Mouse (Mus musculus): ENCODE results near the gene Trip4. TPM values are rescaled to one million over a fixed set of nuclear protein-coding genes. Genes with fewer than 3 reads are reported as not detected.
"Not testable (repeated sequence)": the region's sequence is repeated elsewhere in the genome, so short reads cannot be mapped to it uniquely, and the experiment has no call there.

Gene Trip4
- total RNA-seq, 2 experiments from 2014 or later, result 15.1 to 18.4 TPM

DNA sequence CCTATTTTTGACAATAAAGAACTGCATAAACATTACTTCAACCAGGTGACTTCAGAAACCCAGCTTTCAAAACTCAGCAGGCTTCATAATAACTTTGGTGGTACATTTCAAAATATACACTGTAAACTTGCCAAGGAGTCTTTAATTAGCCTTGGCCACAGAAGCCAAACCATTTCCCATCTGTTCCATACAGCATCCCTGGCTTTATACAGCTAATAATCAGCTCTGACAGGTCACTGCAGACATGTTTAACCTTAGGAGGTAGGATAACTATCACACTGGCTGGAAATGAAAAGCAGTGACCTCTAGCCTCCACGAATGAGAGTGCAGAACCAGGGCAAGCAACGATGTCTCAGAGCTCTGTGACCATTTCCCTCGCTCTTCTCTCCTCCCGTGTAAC lies 108.8 kb downstream of the Trip4 start:
- ATAC-seq (replicated peaks; ENCODE audit: poor library complexity), result no peak

DNA sequence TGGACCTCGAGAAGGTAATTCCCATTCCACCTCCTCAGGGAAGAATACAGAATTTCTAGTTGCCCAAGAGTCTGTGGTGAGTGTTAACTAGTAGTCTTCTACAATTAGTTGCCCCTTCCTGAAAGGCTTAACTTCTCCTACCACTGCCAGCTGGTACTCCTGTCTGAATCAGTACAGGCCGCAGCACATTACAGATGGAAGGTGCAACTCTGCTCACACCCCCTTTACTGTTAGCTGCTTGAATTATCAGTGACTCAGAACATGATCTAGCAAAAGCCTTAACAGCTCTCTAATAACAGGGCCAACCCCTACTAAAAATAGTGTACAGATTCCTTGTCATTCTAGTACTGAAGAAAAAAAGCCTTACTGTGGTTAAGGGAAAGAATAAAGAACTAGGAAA lies 112.9 kb downstream of the Trip4 start:
- no peak for ATAC-seq (replicated peaks; ENCODE audit: poor library complexity)

DNA sequence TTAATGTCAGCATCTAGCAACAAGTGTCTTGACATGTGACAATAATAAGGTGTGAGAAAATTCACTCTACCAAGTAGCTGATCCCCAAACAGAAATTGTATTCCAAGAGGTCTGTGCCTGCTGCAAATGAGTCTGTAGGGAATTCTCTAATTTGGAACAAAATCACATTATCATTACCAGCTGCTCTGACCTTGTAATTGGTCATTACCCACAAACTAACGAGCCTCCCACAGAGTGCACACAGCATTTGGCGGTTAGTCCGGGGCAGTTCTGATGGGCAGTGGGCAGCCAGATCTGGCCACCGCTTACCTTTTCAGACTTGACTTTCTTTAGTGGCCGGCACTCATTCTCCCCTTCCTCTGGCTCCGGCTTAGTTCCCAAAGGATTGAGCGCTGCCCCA lies 114.3 kb downstream of the Trip4 start:
- no peak for ATAC-seq (replicated peaks; ENCODE audit: poor library complexity)

DNA sequence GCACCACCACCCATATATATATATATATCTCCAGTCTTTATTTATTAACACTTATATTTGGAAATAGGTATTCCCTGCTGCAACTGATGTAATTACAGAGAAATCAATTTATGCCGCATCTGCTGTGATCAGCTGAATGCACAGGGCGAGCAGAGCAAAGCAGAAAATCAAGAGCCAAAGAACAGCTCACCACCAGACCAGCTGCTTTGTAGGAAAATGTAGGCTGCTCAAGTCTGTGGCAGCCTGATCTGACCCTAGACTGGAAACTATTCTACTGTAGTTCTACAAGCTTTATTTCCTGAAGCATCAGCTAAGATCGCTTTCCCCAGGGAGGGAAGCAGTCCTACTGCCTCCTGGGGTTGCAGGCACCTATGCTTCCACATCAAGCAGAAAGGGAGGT lies 115.1 kb downstream of the Trip4 start:
- ATAC-seq (replicated peaks; ENCODE audit: poor library complexity), result no peak

DNA sequence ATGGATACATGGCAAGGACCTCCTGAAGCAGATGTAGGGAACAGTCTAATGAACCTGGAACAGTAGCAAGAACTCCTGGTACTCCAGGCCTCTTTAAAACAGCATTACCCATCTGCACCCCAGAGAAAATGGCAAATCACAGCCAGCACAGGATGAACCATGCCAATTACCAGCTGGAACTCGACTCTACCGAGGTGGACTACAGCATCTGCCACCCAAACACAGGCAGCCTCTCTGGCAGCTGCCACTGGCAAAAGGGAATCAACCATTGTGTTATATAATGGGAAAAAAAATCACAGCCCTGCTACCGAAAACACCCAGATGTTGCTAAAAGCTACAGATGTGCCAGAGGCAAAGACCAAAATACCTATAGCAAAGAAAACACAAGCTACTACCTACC lies 115.5 kb downstream of the Trip4 start:
- ATAC-seq (replicated peaks; ENCODE audit: poor library complexity), result no peak

DNA sequence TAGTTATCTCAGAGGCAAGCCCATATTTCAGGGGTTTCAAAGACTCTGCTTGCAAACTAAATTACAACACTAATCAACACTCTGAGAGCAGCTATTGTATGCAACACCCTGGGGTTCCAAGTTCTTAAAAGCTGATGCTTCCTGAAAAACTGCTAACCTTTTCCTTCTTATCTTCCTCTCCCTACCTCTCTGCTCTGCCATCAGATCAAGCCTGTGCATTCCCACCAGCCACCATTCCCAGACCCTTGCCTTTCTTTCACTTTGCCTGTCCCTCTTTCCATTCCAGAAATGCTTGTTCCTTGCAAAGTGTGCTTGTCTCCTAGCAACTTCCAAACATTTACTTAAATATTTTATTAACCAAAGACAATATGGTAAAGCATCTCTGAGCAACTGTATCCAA lies 116.7 kb downstream of the Trip4 start:
- ATAC-seq (replicated peaks; ENCODE audit: poor library complexity), result no peak

DNA sequence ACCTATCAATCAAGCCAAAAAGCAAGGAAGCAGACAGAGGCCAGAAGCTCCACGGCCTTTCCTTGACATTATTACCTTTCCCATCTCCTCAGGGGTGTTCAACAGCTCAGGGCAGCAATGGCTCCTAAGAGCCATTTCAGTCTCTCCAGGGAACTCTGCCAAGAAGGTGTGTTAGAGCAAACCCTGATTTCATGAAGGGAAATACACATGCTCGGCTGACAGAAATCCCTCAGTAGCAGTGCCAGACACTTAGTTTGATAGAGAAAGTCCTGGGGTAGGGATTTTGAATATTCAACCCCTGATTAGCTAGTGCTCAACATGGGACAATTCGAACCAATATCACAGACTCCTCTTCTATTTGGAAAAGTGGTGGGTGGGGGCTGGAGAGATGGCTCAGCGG lies 117.5 kb downstream of the Trip4 start:
- ATAC-seq (replicated peaks; ENCODE audit: poor library complexity), result no peak

DNA sequence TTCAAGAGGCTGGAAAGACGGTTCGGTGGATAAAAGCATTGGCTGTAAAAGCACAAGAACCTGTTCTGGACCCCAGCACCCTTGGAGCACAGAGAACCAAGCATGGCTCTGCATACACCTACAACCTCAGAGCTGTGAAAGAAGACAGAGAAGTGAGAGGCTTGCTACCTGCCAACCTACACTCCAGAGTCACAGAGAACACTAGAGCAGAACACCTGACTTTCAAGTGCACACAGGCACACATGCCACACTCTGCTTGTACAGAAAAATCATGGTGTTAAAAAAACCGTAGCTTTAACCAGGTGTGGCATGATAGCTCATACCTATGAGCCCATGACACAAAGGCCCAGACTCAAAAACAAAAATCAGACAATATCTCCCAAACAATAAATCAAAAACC lies 118.8 kb downstream of the Trip4 start:
- ATAC-seq (replicated peaks; ENCODE audit: poor library complexity), result no peak

DNA sequence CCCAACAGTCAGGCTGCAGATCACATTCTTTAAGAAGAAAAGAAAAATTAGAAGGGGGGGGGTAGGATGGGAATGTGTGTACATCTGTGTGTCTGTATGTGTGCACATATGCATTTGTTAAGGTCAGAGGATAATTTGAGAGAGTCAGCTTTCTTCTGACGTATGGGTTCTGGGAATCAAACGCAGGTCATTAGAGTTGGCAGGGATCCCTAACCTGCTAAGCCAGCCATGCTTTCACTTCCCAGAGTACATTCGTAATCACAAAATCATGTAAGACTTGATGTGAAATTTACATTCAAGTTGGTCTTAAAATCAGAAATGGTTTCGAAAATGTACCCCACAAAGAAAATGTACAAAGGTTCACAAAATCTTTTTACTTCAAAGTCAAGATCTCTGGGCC lies 120.0 kb downstream of the Trip4 start:
- no peak for ATAC-seq (replicated peaks; ENCODE audit: poor library complexity)

DNA sequence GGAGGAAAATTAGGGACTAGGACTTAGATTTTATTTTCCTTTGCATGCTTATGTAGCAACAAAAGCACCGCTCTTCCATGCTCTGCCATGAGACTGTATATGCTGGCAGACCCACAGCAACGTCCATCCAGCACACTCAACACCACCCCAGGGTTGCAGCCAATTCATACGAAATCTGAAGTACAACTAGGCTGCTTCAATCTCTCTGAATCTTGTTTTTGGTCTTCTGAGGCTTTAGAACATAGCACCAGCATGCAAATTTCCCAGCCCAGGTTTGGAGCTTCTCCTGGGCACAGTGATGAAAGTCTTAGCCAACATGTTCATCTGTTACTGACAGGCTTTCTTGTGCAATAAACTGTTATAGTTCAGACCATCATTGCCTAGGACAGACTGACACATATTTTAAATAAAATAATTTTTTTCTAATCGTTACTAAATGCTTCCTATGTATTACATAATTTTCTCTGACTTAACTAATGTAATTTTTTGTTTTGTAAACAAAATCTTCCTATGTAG lies 120.7 kb downstream of the Trip4 start:
- peak; percentile 25; the same call in 1 of the 2 replicates for ATAC-seq (replicated peaks; ENCODE audit: poor library complexity)

DNA sequence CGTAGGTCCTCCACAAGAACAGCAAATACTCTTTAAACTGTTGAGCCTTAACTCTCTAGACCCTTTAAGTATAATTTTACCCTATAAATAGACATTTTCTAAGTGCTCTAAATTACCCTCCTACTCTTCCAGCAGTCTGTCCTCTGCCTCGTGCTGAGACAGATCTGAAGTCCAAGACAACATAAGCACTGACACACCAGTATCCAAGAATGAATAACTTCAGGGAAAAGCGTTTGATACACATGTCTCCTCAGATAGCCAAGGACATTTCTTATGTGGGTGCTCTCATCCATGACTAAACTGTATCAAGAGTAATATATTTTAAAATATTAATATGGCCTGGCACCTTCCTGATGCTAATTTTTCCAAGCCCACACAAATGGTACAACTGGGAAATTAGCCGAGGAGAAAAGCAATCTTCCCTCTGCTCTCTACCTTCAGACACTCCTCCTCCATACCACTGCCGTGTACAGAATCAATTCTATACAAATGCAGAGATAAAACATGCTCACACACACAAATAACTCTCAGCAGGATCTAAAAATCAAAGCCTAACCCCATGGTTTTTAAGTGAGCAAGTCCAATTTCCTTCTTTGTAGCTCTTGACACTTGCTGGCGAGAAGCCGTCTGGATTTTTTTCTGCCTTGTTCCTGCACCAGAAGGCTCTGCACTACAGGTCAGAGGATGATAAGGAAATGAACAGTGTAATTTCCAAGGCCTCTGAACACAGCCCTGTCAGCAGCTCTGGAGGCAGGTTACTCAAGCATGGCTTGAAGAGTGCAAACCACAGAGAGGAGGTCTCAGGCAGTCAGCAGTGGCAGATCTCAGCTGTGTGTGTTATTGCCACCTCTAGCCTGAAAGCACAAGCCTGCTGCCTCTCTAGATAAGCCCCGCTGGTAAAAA lies 121.5 kb downstream of the Trip4 start:
- ATAC-seq (replicated peaks; ENCODE audit: poor library complexity), result peak; percentile 90

DNA sequence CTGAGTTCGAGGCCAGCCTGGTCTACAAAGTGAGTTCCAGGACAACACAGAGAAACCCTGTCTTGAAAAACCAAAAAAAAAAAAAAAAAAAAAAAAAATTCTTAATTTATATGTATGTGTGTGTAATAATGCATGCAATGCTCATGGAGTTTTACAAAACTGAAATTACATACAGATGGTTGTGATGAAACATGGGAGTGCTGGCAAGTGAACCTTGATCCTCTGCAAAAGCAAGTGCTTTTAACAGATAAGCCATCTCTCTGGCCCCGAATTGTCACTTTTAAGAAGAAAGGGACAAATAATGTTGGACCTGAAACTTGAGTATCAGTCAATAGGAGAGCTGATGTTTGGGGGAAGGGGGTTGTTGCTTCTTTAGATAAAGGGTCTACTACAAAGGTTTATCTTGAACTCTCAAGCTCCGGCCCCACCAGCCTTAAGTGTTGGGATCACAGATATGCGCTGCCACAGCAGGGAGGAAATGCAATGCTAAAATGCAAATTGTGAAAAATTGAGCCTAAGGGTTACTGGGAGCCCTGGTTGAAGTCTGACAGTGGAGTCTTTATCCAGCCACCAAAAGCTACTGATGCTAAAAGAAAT lies 122.7 kb downstream of the Trip4 start:
- peak; percentile 62 for ATAC-seq (replicated peaks; ENCODE audit: poor library complexity)

DNA sequence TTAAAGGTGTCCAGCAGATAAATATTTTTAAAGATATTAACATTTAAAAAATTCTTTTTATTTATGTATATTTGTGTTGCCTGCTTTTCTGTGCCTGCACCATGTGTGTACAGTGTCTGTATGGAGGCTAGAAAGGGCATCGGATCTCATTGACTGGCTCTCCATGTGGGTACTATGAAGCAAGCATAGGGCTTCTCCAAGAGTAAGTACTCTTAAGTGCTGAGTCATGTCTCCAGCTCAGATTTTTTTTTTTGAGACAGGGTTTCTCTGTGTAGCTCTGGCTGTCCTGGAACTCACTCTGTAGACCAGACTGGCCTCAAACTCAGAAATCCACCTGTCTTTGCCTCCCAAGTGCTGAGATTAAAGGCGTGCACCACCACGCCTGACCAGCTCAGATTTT lies 129.0 kb downstream of the Trip4 start:
- ATAC-seq (replicated peaks; ENCODE audit: poor library complexity), result not testable (repeated sequence)

Other genes starting within 250 kb of the Trip4 start
- gene Oaz2, start 240.8 kb downstream of the Trip4 start, total RNA-seq (2015), result 8.3 and 15.7 TPM in 2 replicates
- 34.4 and 37.3 TPM in 2 replicates for gene Oaz2, start 240.8 kb downstream of the Trip4 start, total RNA-seq (2017)
- 22.6 and 23.3 TPM in 2 replicates for gene Zfp609, start 81.2 kb downstream of the Trip4 start, total RNA-seq (2015)
- gene Zfp609, start 81.2 kb downstream of the Trip4 start, total RNA-seq (2017), result 5.5 and 6.8 TPM in 2 replicates
- 90.5 and 107 TPM in 2 replicates for gene Pclaf, start 18.6 kb downstream of the Trip4 start, total RNA-seq (2015)
- 256 and 269 TPM in 2 replicates for gene Pclaf, start 18.6 kb downstream of the Trip4 start, total RNA-seq (2017)
- 18.9 and 26.5 TPM in 2 replicates for gene Csnk1g1, start 130 bp upstream of the Trip4 start, total RNA-seq (2015)
- gene Csnk1g1, start 130 bp upstream of the Trip4 start, total RNA-seq (2017), result 8.7 and 15.6 TPM in 2 replicates
- gene Ppib, start 151.4 kb upstream of the Trip4 start, total RNA-seq (2015), result 466 and 518 TPM in 2 replicates
- 761 and 799 TPM in 2 replicates for gene Ppib, start 151.4 kb upstream of the Trip4 start, total RNA-seq (2017)
- 0.17 and 0.37 TPM in 2 replicates for gene Snx22, start 160.9 kb upstream of the Trip4 start, total RNA-seq (2015)
- gene Snx22, start 160.9 kb upstream of the Trip4 start, total RNA-seq (2017), result 0.81 and 0.96 TPM in 2 replicates
- gene Snx1, start 217.8 kb upstream of the Trip4 start, total RNA-seq (2015), result 54.4 and 54.8 TPM in 2 replicates
- gene Snx1, start 217.8 kb upstream of the Trip4 start, total RNA-seq (2017), result 104 and 107 TPM in 2 replicates
- 306 and 323 TPM in 2 replicates for gene Ciao2a, start 217.8 kb upstream of the Trip4 start, total RNA-seq (2015)
- 166 and 204 TPM in 2 replicates for gene Ciao2a, start 217.8 kb upstream of the Trip4 start, total RNA-seq (2017)
- gene Dapk2, start 249.4 kb upstream of the Trip4 start, total RNA-seq (2015), result 0.84 and 0.90 TPM in 2 replicates
- 0.83 and 2.5 TPM in 2 replicates for gene Dapk2, start 249.4 kb upstream of the Trip4 start, total RNA-seq (2017)